In the genomic region with DNA sequence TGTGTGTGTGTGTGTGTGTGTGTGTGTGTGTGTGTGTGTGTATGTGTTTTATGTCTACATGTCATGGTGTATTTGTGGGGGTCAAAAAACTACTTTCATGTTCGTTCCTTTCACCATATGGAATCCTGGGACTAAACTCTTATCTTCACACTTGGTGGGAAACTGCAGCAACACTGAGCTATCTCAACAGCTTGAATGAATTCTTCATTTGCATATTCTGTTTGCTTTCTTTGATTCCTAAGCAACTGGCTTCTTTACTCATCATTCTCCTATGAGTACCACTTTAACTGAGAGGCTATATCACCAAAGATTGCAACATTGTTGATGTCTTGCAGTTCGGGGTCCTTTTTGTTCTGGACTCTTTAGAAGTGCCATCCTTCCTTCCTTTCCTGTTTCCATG, we compare ENCODE assay signal across 16 mouse cellular contexts.
"Had no signal": no experiment of that assay in that cellular context is flagged by ENCODE, and none has a peak within 500 bp of the region (broad histone marks: within the 10 kb centered on the region; RNA-seq: fewer than 3 reads in every experiment).

No protein-coding gene starts in this region.

- H3K4me2 ChIP-seq: neural tube, embryonic 13.5 days; neural tube, embryonic 15.5 days; stomach, embryonic 15.5 days had no signal

- H3K27ac ChIP-seq: neural tube, embryonic 13.5 days; neural tube, embryonic 15.5 days; stomach, embryonic 15.5 days; stomach, postnatal 0 days had no signal

- H3K4me3 ChIP-seq: neural tube, embryonic 13.5 days; neural tube, embryonic 15.5 days; stomach, embryonic 15.5 days had no signal

- DNase-seq: retina, postnatal 1 day; right cerebral cortex, adult 18-20 months; right cerebral cortex, postnatal 14 days; right cerebral cortex, postnatal 25 days; right cerebral cortex, postnatal 4 days; spleen, adult 18-20 months; thymus, adult 18-20 months; thymus, adult 2 months; thymus, postnatal 14 days; thymus, postnatal 25 days; thymus, postnatal 36 days; thymus, postnatal 4 days had no signal

- H3K9me3 ChIP-seq: neural tube, embryonic 13.5 days; neural tube, embryonic 15.5 days; stomach, embryonic 15.5 days had no signal

- H3K27me3 ChIP-seq: neural tube, embryonic 13.5 days; neural tube, embryonic 15.5 days; stomach, embryonic 15.5 days had no signal

- H3K9ac ChIP-seq: neural tube, embryonic 13.5 days; neural tube, embryonic 15.5 days; stomach, embryonic 15.5 days had no signal

- H3K4me1 ChIP-seq: neural tube, embryonic 13.5 days; neural tube, embryonic 15.5 days; stomach, embryonic 15.5 days had no signal

- H3K36me3 ChIP-seq: neural tube, embryonic 15.5 days; stomach, embryonic 15.5 days had no signal
